Mouse (Mus musculus) liver, embryonic 16.5 days (tissue): ENCODE measurements around the gene Ndel1. TPM values are rescaled to one million over a fixed set of nuclear protein-coding genes. Genes with fewer than 3 reads are reported as not detected.

Source experiments
- ATAC-seq: fragments of 200-750 bp; cut with Nextera tagmentation; 2 replicates; pipeline ENCODE4 v1.8.0; 2017; ENCODE audit warnings: low read depth, mild to moderate bottlenecking, moderate number of reproducible peaks, moderate library complexity
- H3K27ac ChIP-seq: fragments of 300-500 bp; sonication (generic); 2 replicates; pipeline ENCODE4 v1.5.1; 2014; ENCODE audit warnings: mild to moderate bottlenecking, low read length
- H3K27me3 ChIP-seq: fragments of 300-500 bp; sonication (generic); 2 replicates; pipeline ENCODE4 v1.6.1; 2014; ENCODE audit warnings: low read depth, low read length, mixed read lengths; ENCODE audit not compliant: control insufficient read depth, insufficient read depth
- H3K36me3 ChIP-seq: fragments of 300-500 bp; sonication (generic); 2 replicates; pipeline ENCODE4 v1.6.1; 2014; ENCODE audit warnings: mild to moderate bottlenecking; ENCODE audit not compliant: control insufficient read depth, insufficient read depth
- H3K4me1 ChIP-seq: fragments of 300-500 bp; sonication (generic); 2 replicates; pipeline ENCODE4 v1.6.1; 2014; ENCODE audit warnings: low read depth, low read length, mixed read lengths; ENCODE audit not compliant: control insufficient read depth
- H3K4me2 ChIP-seq: fragments of 300-500 bp; sonication (generic); 2 replicates; pipeline ENCODE4 v1.6.1; 2014; ENCODE audit warnings: low read depth, low read length, mixed read lengths
- H3K4me3 ChIP-seq: fragments of 300-500 bp; sonication (generic); 2 replicates; pipeline ENCODE4 v1.5.1; 2014; ENCODE audit warnings: low read depth, mild to moderate bottlenecking, low read length
- H3K9ac ChIP-seq: fragments of 300-500 bp; sonication (generic); 2 replicates; pipeline ENCODE4 v1.6.1; 2014; ENCODE audit warnings: low read depth, low read length
- H3K9me3 ChIP-seq: fragments of 300-500 bp; sonication (generic); replicated peaks from 2 replicates; pipeline ENCODE4 v1.6.1; 2016; ENCODE audit warnings: low read length; ENCODE audit not compliant: control insufficient read depth
- WGBS: fragments of 180-500 bp; shearing (Covaris S2); extraction: QIAGEN DNeasy Blood & Tissue Kit; methylation state at CpG from one replicate; pipeline ENCODE4 v1.1.7; 2014; ENCODE audit not compliant: insufficient replicate concordance; 5-methylcytosine and 5-hydroxymethylcytosine counted together
- polyA plus RNA-seq: library from polyadenylated mRNA; unstranded; fragments of >200 nt; fragmentation: Nextera tagmentation; extraction: Ambion mirVana; gene quantifications from 2 replicates; pipeline ENCODE4 v1.2.1, GENCODE M21; 2015

Ndel1 gene
- polyA plus RNA-seq, 1 experiment from 2014 or later: 38.6 TPM

- Histone ChIP-seq H3K4me2 (no peak within 1 kb of the TSS), H3K9ac (no peak within 1 kb of the TSS), H3K27me3 (no peaks in the 10 kb centered on the region), H3K4me3 (no peak within 1 kb of the TSS), H3K4me1 (peaks cover 29% of the 10 kb centered on the region), H3K27ac (no peak within 1 kb of the TSS), H3K36me3 (no peaks in the 10 kb centered on the region), H3K9me3 (no peaks in the 10 kb centered on the region)
- ATAC-seq: no peak
- WGBS: 42% methylated on average over 6 of the region's 6 CpGs
Observed at GRCm38 (mm10) chr11:68888253-68888652, 16.6 kb upstream of the Ndel1 start, which contains the start of gene Rnf222. Rnf222 (plus strand) TSS chr11:68888553.

GRCm38 (mm10) chr11:68886091-68886490 is 14.4 kb upstream of the Ndel1 start:
- Histone ChIP-seq H3K4me3 (no peak overlapping the region), H3K9ac (no peak overlapping the region), H3K4me2 (no peak overlapping the region), H3K27ac (no peak overlapping the region), H3K36me3 (no peaks in the 10 kb centered on the region), H3K9me3 (no peaks in the 10 kb centered on the region), H3K4me1 (peaks cover 20% of the 10 kb centered on the region), H3K27me3 (no peaks in the 10 kb centered on the region)
- no peak for ATAC-seq
- WGBS: 76% methylated on average over 5 of the region's 5 CpGs

GRCm38 (mm10) chr11:68884368-68884767 is 12.7 kb upstream of the Ndel1 start:
- peak overlapping the region; percentile 17; the same call in 1 of the 2 replicates for H3K4me3 ChIP-seq
- peak; percentile 99 for ATAC-seq
- H3K27ac ChIP-seq: peak overlapping the region; percentile 65
- WGBS: 36% methylated on average over 5 of the region's 5 CpGs
- peaks cover 20% of the 10 kb centered on the region for H3K4me1 ChIP-seq
- no peaks in the 10 kb centered on the region for H3K27me3 ChIP-seq
- H3K9ac ChIP-seq: peak overlapping the region; percentile 26; the same call in 1 of the 2 replicates
- no peaks in the 10 kb centered on the region for H3K9me3 ChIP-seq
- peak overlapping the region; percentile 56 for H3K4me2 ChIP-seq
- H3K36me3 ChIP-seq: no peaks in the 10 kb centered on the region

- peak overlapping the region; percentile 41; the same call in 1 of the 2 replicates for H3K27ac ChIP-seq
- peak overlapping the region; percentile 56 for H3K4me2 ChIP-seq
- ATAC-seq: no peak
- peaks cover 20% of the 10 kb centered on the region for H3K4me1 ChIP-seq
- H3K9me3 ChIP-seq: no peaks in the 10 kb centered on the region
- H3K36me3 ChIP-seq: no peaks in the 10 kb centered on the region
- WGBS: 52% methylated on average over 2 of the region's 2 CpGs
- H3K4me3 ChIP-seq: no peak overlapping the region
- H3K9ac ChIP-seq: 0 out of 2 replicates have a peak overlapping the region, but pooled peaks have one; percentile 26
- no peaks in the 10 kb centered on the region for H3K27me3 ChIP-seq
Observed at GRCm38 (mm10) chr11:68883843-68884242, 12.2 kb upstream of the Ndel1 start.

- Histone ChIP-seq H3K27me3 (no peaks in the 10 kb centered on the region), H3K27ac (no peak overlapping the region), H3K4me1 (peaks cover 24% of the 10 kb centered on the region), H3K9me3 (no peaks in the 10 kb centered on the region), H3K4me3 (no peak overlapping the region), H3K9ac (no peak overlapping the region), H3K4me2 (no peak overlapping the region), H3K36me3 (no peaks in the 10 kb centered on the region)
- no peak for ATAC-seq
- WGBS: 49% methylated on average over 14 of the region's 14 CpGs
Observed at GRCm38 (mm10) chr11:68882107-68882506, 10.4 kb upstream of the Ndel1 start.

GRCm38 (mm10) chr11:68878811-68879210 is 7.2 kb upstream of the Ndel1 start:
- WGBS: 57% methylated on average over 5 of the region's 5 CpGs
- Histone ChIP-seq H3K27me3 (no peaks in the 10 kb centered on the region), H3K4me1 (peaks cover 11% of the 10 kb centered on the region), H3K4me2 (no peak overlapping the region), H3K4me3 (no peak overlapping the region), H3K9me3 (no peaks in the 10 kb centered on the region), H3K9ac (no peak overlapping the region), H3K27ac (no peak overlapping the region), H3K36me3 (no peaks in the 10 kb centered on the region)
- no peak for ATAC-seq

- H3K27me3 ChIP-seq: no peaks in the 10 kb centered on the region
- no peaks in the 10 kb centered on the region for H3K9me3 ChIP-seq
- peaks cover 4% of the 10 kb centered on the region; the same call in 1 of the 2 replicates for H3K4me1 ChIP-seq
- ATAC-seq: peak; percentile 55; the same call in 1 of the 2 replicates
- no peak overlapping the region for H3K4me2 ChIP-seq
- 0% methylated on average over 2 of the region's 2 CpGs for WGBS
- no peak overlapping the region for H3K4me3 ChIP-seq
- H3K9ac ChIP-seq: no peak overlapping the region
- H3K27ac ChIP-seq: no peak overlapping the region
- H3K36me3 ChIP-seq: no peaks in the 10 kb centered on the region
Observed at GRCm38 (mm10) chr11:68874841-68875240, 3.2 kb upstream of the Ndel1 start.

GRCm38 (mm10) chr11:68871277-68871676 is 381 bp downstream of the Ndel1 start:
- ATAC-seq: no peak
- Histone ChIP-seq H3K4me2 (0 out of 2 replicates have a peak overlapping the region, but pooled peaks have one; percentile 10), H3K36me3 (no peaks in the 10 kb centered on the region), H3K27me3 (no peaks in the 10 kb centered on the region), H3K9ac (no peak overlapping the region), H3K9me3 (no peaks in the 10 kb centered on the region), H3K4me3 (0 out of 2 replicates have a peak overlapping the region, but pooled peaks have one; percentile 11), H3K27ac (no peak overlapping the region), H3K4me1 (peaks cover 4% of the 10 kb centered on the region)
- WGBS: 68% methylated on average over 9 of the region's 9 CpGs

- Histone ChIP-seq H3K4me2 (no peak overlapping the region), H3K36me3 (no peaks in the 10 kb centered on the region), H3K4me1 (peaks cover 4% of the 10 kb centered on the region), H3K27ac (0 out of 2 replicates have a peak overlapping the region, but pooled peaks have one; percentile 20), H3K4me3 (no peak overlapping the region), H3K9me3 (no peaks in the 10 kb centered on the region), H3K27me3 (no peaks in the 10 kb centered on the region), H3K9ac (no peak overlapping the region)
- 11% methylated on average over 9 of the region's 9 CpGs for WGBS
- ATAC-seq: peak; percentile 86
Observed at GRCm38 (mm10) chr11:68864544-68865189, 7.0 kb downstream of the Ndel1 start.
